Mouse (Mus musculus): ENCODE results near the gene Card11.

Gene Card11

DNA sequence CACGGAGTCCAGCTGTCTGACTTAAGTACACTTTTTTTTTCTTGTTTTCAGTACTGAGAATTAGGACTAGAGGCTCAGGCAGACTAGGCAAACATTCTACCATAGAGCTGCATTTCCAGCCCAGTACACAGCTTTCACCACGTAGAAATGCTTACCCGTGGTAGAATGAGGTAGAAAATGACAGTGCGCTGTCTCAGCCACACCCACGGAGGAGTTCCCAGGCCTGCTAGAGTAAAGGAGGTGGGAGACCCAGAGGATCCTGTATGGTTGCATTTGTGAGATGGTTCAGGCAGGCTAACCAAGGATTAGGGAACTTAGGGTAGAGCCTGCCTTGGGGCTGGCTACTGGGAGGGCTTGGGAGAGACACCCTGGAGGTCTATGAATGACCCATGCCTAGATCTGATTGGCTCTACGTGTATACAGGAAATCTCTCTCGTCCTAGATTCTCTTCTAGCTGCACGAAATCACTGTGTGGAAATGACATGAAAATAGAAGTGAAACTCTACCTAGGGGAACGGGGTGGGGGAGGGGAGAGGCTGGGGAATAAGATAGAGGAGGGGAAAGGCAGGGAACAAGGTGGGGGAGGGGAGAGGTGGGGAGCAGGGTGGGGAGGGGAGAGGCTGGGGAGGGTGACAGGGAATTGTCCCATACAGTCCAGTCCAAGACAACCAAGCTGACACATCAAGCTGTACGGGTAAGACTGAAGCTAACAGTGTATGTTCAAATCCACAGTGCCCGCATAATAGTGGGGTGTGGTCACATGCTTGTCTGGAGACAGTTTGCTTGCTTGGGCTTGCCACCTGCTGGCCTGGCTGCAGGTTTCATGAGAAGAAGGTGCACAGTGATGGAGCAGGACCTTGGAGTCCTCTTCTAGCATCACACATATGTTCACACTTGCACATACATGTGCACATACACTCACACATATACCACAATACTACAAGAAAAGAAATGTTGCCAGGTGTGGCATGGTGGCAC lies 8.0 kb downstream of the Card11 start:
- no peak for ATAC-seq (ENCODE audit: insufficient number of reproducible peaks, low FRiP score, low TSS enrichment)

DNA sequence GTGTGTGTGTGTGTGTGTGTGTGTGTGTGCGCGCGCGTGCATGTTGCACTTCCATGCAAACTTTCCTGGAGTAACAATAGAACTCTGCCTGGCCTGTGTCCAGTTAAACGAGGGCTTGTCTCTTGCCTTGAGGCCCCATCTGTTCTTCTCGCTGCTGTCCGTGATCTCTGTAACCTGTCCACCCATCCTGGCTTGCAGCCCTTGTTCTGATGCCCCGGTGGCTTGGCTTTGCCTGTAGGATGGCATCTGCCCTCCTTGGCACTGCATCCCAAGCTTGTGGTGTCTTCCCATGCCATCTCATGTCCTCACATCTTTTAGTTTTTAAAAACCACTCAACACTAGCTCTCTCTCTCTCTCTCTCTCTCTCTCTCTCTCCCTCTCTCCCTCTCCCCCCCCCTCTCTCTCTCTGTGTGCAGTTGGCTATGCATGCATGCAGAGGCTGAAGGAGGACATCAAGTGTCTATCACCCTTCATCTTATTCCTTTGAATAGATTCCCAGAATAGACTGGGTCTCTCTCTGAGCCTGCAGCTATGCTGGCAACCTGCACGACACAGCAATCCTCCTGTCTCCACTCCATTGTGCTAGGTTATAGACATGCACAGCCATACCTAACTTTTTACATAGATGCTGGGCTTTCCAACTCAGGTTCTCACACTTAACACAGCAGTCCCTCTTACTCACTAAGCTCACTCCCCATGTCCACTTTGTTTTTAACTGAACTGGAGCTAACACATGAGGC lies 14.9 kb downstream of the Card11 start:
- ATAC-seq (ENCODE audit: insufficient number of reproducible peaks, low FRiP score, low TSS enrichment) = peak; percentile 75

DNA sequence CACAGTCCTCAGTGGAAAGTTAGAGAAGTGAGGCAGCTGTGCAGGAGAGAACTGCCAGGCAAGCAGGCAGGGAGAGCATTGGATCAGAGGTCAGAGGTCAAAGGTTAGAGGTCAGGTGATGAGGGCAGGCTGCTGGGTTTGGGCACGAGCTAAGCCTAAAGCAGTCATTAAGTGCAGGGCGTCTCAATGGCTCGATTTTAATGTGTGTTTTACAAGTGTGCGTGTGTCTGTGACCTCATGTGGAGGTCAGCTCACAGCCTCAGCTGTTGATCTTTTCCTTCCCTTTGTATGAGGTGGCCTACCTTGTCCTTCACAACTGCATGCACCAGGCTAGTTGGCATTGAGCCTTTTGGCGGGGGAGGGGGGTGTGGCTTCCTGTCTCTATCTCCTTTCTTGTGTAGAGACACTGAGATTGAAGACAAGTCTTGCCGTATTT lies 19.0 kb downstream of the Card11 start:
- no peak for ATAC-seq (ENCODE audit: insufficient number of reproducible peaks, low FRiP score, low TSS enrichment)

DNA sequence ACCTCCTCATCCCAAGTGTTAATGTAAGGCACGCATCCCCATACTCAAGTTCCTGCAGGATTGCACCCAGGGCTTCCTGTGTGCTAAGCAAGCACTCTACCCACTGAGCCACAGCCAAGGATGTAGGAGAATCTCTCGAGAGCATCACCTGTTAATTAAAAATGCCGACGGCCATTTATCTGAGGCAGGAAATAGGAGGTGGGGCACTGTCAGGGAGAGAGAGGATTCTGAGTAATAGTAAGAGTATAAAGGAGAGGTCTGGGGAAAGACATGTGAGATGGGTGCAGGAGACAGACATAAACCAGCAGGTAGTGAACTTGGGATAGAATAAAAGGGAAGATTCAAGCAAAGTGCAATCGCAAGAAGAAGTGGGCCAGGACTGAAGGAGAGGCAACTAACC lies 19.6 kb downstream of the Card11 start:
- no peak for ATAC-seq (ENCODE audit: insufficient number of reproducible peaks, low FRiP score, low TSS enrichment)

DNA sequence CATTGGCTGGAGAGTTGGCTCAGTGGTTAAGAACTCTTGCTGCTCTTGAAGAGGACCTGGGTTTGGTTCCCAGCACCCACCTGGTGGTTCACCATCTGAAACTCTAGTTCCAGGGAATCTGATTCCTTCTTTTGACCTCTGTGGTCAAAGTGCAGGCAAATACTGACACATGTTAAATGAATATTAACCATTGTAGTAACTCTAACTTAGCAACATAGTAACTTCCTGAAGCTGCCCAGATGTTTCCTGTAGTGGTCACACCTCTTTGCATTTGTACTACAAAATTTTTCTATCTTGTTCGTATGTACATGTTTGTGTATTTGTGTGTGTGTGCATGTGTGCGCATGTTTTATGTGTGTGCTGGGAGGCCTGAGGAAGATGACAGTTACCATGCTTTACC lies 20.3 kb downstream of the Card11 start:
- ATAC-seq (ENCODE audit: insufficient number of reproducible peaks, low FRiP score, low TSS enrichment) = no peak

DNA sequence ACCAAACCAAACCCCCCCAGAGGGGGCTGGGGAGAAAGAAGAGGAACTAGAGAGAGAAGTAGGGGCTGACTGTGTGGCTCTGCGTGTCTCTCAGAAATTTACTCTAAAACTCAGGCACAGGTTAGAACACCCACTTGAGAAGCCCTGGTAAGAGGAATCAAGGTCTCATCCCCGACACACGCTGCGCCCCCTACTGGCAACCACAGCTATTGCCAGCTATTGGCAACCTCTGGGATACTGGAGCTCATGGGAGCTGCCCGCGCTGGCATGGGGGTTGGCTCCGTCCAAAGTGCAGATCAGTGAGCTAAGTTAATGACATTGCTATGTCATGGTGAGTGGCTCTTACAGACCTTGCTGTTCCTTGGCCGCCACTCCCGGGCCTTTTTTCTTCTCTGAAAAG lies 37.4 kb downstream of the Card11 start:
- ATAC-seq (ENCODE audit: insufficient number of reproducible peaks, low FRiP score, low TSS enrichment) = no peak

DNA sequence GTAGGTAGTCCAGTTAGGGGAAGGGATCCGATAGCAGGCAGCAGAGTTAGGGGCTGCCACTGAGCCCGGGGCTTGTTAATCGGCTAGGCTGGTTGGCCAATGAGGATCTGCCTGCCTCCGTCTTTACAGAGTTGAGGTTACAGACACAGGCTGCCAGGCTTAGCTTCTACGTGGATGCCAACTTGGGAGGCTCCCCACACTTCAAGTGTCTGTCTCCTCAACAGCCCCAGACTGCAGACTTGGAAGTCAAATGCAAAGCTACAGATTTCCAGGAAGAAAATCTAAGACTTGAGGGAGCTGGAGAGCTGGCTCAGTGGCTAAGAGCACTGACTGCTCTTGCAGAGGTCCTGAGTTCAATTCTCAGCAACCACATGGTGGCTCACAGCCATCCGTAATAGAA lies 39.6 kb downstream of the Card11 start:
- ATAC-seq (ENCODE audit: insufficient number of reproducible peaks, low FRiP score, low TSS enrichment) = no peak

DNA sequence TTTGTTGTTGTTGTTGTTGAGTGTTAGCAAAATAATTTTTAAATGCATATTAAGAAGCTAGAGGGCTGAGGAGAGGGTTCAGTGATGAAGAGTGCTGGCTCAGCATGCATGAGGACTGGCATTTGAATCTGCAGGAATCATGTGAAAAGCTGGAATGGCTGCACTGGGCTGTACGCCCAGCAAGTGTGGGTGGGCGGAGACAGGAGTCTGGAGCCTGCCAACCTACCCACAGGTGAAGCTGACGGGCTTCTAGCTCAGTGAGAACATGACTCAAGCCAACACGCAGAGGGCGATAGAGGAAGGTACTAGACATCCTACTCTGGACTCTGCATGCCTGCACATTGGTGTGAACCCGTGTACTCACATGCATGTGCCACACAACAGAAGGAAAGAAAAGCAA lies 41.2 kb downstream of the Card11 start:
- no peak for ATAC-seq (ENCODE audit: insufficient number of reproducible peaks, low FRiP score, low TSS enrichment)

DNA sequence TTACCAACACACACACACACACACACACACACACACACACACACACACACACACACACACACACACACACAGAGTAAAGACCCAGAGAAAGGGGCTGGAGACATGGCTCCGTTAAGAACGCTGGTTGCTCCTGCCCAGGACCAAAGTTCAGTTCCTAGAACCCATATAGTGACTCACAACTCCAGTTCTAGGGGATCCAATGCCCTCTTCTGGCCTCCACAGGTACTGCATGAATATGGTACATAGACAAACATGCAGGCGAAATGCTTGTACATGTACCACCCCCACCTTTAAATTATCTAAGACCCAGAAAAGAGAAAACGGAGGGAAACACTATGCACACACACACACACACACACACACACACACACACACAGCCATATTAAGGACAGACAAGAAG lies 43.3 kb downstream of the Card11 start:
- ATAC-seq (ENCODE audit: insufficient number of reproducible peaks, low FRiP score, low TSS enrichment) = no peak

DNA sequence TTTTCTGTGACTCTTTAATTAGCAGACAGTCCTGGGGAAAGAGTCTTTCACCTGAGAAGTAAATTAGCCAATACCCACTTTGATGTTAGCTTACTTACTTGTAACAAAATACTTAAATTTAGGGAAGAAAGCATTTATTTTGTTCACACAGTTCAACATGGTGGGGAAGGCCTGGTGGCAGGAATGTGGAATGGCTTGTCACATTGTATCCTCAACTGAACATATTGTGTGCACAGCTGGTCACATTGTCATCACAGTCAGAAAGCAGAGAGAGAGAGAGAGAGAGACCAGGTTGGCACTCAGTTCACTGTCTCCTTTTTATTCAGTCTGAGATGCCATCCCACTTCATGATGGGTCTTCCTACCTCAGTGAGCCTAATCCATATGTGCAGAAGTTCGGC lies 44.7 kb downstream of the Card11 start:
- no peak for ATAC-seq (ENCODE audit: insufficient number of reproducible peaks, low FRiP score, low TSS enrichment)

DNA sequence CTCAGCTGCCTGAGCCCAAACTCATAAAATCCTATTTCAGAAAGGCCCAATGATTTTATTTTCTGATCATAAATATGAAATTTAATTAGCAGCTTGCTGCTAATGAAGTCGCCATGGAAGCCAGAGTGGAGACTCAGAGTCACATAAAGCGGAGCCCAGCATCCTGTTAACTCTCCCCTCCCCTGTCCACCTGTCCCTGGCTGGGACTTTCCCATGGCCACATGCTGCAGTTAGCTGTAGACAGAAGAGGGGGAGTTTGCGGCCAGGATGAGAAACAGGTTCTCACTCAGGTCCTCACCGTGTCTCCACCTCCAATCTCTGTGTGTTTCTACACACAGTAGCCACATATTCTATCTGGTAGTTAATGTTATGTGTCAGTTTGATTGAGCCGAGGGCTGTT lies 48.6 kb downstream of the Card11 start:
- ATAC-seq (ENCODE audit: insufficient number of reproducible peaks, low FRiP score, low TSS enrichment) = no peak

DNA sequence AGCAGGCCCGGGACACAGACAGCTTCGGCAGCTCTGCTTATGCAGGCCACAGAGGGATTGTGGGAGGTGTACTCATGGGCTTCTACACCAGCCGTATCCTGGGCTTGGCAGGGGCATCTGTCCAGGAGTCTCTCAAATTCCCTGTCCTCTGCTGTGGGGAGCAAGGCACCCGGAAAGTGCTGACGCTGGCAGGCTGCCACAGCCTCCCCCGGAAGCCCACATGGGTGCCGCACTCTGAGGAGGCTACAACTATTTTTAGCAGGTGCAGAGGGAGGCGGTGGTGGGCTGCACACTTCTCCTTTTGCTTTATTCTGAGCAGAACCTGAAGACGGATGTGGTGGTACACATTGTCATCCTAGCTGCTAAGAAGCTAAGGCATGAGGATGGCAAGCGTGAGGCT lies 52.4 kb downstream of the Card11 start:
- ATAC-seq (ENCODE audit: insufficient number of reproducible peaks, low FRiP score, low TSS enrichment) = no peak

DNA sequence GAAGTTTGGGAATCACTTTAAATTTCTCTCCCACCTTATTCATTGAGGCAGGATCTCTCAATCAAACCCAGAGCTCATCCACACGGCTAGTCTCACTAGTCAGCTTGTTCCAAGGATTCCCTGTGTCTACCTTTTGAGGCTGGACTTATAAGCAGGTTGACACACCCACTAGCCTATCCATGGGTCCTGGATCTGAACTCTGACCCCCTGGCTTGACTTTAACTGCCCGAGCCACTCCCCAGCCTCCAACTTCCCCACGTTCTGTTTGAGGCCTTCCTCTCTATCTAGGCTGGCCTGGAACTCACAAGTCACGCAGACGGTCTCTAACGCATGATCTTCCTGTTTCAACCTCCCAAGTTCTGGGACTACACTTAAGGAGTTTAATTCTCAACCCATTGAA lies 54.3 kb downstream of the Card11 start:
- ATAC-seq (ENCODE audit: insufficient number of reproducible peaks, low FRiP score, low TSS enrichment) = no peak

DNA sequence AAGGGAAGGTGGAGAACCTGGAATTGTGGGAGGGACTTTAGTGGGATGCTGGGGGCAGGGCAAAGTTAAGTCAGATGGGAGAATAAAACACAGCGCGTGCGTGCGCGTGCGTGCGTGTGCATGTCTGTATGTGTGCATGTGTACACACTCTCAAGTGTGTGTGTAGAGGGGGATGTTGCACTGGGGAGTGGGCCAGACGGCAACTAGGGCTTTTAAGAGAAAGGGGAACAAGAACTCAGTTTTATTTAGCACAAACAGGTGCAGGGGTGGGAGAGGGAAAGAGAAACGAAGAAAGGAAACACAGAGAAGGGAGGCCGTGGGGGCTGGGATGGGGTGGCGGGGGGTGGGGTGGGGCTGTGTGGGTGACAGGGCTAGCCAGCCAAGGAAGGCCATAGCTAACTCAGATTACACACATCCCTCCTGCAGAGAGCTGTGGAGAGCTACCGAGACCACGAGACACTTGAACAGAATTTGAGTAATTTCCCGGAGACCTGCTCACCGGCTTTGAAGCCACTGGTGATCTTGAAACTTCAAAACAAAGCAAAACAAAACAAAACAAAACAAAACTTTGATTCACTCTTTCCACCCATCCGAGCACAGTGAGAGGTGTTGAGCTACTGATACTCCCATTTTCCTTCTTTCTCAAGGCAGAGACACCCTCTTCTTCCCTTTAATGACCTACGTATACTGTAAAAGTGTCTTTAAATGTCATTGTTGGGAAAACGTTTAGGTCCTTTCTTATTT lies 55.8 kb downstream of the Card11 start:
- no peak for ATAC-seq (ENCODE audit: insufficient number of reproducible peaks, low FRiP score, low TSS enrichment)

DNA sequence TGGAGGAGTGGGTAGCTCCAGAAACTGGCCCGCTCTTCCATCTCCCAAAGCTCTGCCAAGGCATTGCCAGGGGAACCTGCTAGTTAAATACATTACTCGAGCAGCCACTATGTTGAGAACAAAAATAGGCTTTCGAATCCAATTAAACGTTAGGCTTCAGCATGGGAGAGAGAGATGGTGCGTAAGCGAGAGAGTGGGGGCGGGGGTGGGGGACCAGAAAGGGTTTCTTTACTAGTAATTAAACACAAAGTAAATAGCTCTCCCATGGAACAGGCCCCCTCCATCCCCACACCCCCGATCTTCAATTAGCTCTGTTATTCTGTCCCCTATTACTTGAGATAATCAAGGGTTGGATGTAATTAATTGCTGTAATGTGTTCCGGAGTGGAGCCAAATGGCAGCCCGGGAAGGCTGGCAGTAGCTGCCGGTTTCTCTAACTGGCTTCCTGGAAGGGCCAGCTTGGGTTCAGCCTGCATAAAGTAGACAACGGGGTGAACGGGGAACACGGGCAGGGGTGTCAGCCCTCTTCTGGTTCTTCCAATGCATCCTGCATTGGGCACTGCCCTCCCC lies 59.4 kb downstream of the Card11 start:
- no peak for ATAC-seq (ENCODE audit: insufficient number of reproducible peaks, low FRiP score, low TSS enrichment)

DNA sequence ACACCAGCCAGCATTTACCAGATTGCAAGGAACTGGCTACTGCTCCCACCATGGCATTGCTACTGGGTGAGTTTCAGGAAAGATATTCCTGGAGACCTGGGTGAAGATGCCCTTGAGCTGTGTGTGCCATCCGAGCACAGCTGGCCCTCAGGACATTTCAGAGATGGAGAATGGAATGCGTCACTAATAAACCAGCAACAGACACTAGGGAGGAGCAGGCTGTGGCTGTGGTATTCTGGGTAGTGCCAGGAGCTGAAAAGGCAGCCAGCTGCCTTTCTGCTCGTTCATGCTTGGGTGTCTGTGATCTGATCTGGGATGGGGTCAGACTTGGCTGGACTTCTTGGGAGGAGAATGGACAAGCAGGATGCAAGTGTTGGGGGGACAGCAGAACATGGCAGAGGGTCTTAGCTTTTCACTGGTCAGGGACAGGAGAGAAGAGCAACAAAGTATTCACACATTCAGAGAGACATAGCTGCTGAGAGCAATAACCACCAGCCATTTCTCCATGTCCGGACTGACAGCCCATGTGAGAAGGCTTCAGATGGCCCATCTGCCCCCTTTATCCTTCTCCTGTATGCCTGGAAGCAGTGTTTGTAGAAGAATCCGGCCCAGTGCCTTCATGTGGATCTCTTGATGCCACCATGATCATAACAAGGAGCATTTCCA lies 60.0 kb downstream of the Card11 start:
- no peak for ATAC-seq (ENCODE audit: insufficient number of reproducible peaks, low FRiP score, low TSS enrichment)

DNA sequence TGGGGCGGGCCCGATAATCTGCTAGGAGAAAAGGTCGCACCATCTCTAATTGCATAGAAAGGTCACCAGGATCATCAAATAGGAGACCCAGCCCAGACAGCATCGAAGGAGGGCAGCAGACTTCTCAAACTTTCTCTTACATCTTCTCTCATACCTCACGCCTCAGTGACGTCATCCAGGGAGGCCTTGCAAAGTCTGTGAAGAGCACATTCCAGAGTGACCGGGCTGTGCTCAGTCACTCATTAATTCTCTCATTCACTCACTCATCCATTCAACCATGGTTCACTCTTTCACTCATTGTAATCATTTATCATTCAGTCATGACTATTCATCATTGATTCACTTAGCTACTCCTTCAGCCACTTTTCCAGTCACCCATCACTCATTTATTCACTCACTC lies 63.6 kb downstream of the Card11 start:
- no peak for ATAC-seq (ENCODE audit: insufficient number of reproducible peaks, low FRiP score, low TSS enrichment)

DNA sequence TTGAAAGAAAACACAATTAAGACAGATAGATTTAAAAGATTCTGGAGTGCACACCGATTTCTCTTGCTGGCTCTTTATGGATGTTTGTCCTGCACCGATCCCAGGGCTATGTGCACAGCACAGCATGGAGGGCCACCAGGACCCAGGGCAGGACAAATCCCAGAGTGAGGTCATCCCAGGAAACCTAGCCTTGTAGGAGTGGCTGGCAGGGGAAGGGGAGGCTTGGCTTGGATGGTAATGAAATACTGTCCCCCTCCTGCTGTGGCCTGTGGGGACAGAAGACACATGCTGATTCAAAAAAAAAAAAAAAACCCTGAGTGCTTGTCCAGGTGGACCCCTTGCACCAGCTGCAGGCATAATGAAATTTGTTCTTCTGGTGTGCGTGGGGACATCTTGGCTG lies 64.5 kb downstream of the Card11 start:
- no peak for ATAC-seq (ENCODE audit: insufficient number of reproducible peaks, low FRiP score, low TSS enrichment)

DNA sequence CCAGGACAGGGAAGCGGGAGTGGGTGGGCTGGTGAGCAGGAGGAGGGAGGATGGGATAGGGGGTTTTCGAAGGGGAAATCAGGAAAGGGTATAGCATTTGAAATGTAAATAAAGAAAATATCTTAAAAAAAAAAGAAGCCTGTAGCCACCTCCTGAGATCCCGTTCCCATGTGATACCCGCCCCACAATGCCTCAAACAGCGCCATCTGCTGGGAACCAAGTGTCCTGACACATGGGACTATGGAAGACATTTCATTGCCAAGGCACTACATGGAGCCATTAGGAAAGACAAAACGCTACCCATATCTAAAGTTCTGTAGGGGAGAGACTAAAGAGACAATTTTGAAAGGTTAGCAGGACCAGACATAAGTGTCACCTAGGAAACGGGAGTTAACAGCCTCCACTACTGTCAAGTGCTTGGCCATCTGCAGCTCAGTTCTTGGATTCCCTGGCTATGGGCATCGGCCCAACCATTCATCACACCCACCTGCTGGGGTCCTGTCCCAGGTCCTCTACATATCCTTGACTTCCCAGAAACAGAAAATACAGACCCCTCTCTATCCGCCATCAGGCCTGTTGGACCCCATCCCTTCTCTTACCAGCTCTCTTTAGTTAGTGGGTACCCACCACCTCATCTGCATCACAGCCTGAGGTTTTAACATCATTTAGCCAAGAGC lies 65.6 kb downstream of the Card11 start:
- ATAC-seq (ENCODE audit: insufficient number of reproducible peaks, low FRiP score, low TSS enrichment) = no peak

Measured in cerebellum, adult (tissue).